Mouse (Mus musculus): ENCODE measurements at regions not wholly inside any gene's neighbourhood (a gene's known extent, or its start where the extent isn't known, plus 50 kb on each side); places are given as distances from the start of the nearest gene placed in this dataset.
A peak's percentile ranks its signal among the peaks of the same experiment; 100 is the strongest.

DNA sequence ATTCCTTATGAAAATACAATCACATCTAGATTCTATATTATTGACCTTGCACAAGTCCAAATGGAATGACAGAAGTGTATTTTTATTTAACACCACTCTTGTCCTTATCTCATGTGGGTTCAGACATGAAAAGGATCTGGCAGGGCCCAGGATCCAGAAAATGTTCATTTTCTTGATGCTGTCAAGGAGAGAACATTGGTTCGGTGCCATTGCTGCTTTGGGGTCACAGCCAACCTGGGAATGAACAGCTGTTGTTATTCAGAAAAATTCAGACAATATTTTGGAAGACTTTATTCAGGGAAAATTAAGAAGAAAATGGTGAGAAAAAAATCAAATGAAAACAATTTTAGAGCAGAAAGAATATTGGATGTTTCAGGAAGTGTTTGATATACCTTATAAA is 590.0 kb downstream of the Iqcm start:
- no peak for DNase-seq

DNA sequence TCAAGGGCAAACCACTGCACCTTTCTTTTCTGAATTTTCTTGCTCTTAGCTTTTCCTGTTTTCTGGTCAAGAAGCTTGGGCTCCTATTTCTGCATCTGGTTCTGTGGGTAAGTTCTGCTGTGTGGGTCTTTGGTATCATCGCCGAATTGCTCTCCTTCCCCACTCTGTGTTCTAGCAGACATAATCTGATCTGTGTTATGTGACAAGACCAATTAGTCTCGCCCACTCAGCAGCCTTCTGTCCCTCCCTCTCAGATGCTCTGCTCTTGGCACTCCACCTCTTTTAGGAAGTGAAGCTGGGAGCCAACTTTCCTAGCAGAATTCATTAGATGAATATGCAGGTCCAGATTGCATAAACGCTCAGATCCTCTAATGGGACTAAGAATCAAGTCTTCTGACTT is 603.5 kb downstream of the Iqcm start:
- no peak for DNase-seq

DNA sequence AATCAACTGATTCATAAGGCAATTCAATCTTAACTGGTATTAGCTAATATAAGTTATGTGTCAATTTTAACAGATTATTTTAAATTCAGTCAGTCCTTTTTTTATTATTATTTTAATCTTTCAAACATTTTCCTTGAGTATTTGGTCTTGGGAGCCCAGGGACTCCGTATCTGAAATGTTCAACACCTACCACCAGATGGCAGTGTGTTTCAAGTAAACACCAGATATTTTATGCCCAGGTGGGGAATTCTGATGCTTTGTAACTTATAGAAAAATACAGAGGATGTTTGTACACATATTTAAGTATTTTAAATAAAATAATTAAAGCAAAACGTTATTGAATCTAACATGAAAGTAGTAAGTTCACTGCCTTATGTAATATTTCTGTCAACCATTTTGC is 619.2 kb downstream of the Iqcm start:
- peak; percentile 9 to 18 for DNase-seq

DNA sequence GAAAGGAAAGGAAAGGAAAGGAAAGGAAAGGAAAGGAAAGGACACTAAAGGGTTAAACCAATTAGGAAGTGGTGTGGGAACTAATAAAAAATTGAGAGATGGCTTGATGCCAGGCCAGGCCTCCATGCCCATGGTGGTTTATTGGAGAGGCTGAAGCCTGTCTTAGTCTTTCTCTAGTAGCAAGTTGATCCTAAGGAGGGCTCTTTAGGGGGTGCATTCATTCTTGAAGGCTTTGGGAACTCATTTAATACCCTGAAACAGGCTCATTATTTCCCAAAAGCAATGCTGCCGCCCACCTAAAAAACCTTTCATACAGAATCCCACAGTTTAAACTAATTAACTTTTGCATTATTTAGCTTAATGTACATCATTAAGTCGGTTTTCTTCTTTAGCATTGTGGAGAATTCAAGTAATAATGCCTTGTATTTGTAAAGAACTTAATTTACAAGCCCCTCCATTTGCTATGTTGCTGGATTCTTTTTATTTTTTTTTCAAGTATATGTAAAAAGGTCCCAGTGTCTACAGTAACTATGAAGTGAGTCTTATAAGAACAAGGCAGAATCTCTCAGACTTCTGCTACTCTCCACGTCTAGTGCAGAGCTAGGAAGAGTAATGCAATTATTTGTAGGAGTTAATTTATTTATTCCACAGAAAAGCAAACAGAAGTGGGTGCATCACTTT is 624.3 kb downstream of the Iqcm start:
- DNase-seq: no peak

DNA sequence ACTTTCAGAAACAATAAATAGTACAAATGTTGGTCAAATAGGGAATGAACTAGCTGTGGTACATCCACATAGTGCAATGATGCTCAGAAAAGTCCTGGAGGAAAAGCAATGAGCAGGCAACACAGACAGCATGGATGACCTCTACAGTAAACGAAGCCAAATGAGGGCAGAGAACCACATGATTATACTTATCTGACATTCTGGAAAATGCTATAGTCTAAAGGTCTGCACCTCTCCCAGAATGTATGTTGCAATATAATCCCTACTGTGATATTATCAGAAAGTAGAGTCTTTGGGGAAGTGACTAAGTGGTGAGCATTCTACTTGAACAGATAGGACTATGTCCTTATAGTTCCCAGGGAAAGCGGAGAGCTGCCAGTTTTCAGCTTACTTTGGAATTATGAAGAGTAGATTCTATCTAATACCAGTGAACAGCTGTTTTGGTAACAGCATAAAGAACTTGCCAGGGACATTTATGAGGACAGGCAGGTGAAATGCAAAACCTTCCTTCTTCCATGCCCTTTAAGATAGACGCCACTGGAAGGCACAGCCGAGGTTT is 672.2 kb downstream of the Iqcm start:
- no peak for DNase-seq

DNA sequence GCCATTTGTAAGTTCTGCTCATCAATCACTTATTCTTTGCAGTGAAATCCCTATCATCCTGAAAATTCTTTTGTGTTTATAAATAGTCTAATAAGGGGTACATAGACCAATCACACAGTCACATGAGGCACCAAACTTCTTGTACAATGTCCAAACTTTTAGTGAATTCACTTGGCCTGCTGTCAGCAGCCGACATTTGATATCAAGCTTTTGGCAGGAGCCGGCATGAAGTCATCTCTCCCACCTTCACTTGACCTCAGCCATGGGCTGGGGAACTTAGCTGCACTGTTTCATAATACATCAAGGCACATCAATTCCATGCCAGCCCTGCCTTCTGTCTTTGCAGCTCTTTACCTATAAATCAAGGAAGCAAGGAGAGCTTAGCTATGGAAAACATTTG is 679.0 kb downstream of the Iqcm start:
- DNase-seq: no peak

DNA sequence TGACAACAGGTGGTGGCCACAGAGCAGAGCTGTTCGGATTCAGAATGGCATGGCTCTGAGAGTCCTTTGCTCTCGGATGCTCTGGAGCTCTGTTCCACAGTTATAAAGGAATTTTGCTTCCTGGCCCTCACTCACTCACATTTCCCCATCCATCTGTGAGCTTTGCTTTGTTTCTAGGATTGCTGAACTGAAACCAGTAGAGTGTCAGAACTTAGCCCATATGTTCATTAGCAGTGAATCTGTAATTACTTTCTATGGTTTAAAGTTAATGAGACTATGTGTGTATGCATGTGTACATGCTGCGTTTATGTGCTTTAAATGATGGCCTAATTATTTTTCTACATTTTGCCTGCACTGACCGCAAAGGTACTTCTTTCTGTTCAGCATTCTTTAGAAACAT is 688.7 kb downstream of the Iqcm start:
- no peak for DNase-seq

DNA sequence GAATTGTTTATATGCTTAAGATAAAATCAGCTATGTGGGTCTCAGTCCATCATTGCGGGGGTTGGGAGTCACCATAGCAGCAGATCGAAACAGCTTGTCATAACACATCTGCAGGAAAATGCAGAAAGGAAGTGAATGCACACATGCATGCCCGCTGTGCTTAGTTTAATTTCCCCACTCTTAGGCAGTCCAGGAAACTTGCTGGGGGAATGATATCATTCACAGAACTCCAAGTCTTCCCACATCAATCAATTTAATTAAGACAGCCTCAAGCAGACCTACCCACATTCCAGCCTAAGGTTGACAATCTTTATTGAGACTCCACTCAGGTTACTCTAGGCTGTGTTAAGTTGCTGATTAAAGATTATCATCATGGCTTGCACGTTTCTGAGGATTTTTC is 700.2 kb downstream of the Iqcm start:
- DNase-seq: no peak

DNA sequence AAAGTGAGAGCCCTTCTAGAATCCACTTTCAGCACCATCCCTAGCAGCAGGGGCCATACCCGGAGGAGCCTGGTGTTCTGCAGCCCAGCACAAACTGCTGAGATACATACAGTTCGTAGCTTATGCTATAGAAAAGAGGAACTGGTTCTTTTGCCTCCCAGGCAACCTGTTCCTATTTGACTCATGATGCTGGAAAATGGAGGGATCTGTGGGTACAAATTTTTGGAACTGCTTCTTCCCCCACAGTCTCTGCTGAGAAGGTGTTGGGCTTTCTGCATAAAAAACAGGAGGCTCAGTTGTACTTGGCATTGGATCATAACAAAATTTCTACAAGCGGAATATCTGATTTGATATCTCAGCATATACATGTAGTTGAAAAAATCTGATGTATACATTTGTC is 716.7 kb upstream of the Nr3c2 start:
- DNase-seq: no peak

DNA sequence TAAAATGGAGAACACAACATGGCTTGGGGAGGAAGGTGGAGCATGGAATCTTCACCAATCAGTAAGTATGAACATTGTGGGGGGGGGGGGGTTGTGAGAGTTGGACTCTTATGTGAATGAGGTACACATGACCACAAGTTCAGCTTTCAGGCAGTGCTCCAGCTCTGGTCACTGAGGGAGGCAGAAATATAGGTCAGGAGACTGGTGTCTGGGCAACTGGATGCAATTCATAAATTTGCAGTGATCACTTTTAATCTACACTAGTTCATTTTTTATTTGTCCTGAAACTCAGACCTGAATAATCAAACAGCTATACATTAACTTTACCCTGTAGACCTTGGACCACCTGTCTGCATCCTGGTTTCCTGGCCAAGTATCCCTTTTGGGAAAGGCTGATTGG is 715.4 kb upstream of the Nr3c2 start:
- DNase-seq: no peak

DNA sequence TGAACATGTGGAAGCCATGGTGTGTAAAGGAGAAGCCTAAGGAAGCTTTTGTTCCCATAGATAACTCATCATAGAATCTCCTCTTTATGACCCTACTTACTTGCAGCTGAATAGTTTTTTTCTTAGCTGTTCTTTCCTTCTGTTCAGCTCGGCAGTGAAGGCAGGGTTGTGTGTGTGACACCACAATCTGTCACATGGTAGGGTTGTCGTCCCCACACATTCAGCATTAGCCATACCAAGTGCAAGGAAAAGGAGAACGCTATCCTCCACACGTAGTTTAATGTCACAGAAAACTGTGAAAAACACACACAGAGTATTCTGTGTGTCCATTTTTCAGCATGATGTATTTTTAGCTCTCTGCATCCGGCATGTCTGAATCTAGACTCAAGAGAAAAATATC is 711.9 kb upstream of the Nr3c2 start:
- DNase-seq: no peak

DNA sequence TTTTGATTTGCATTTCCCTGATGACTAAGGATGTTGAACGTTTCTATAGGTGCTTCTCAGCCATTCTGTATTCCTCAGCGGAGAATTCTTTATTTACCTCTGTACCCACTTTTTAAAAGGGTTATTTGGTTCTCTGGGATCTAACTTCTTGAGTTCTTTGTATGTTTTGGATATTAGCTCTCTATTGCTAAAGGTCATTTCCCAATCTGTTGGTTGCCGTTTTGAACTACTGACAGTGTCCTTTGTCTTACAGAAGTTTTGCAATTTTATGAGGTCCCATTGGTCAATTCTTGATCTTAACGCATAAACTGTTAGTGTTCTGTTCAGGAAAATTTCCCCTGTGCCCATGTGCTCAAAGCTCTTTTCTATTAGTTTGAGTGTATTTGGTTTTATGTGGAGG is 687.4 kb upstream of the Nr3c2 start:
- no peak for DNase-seq

DNA sequence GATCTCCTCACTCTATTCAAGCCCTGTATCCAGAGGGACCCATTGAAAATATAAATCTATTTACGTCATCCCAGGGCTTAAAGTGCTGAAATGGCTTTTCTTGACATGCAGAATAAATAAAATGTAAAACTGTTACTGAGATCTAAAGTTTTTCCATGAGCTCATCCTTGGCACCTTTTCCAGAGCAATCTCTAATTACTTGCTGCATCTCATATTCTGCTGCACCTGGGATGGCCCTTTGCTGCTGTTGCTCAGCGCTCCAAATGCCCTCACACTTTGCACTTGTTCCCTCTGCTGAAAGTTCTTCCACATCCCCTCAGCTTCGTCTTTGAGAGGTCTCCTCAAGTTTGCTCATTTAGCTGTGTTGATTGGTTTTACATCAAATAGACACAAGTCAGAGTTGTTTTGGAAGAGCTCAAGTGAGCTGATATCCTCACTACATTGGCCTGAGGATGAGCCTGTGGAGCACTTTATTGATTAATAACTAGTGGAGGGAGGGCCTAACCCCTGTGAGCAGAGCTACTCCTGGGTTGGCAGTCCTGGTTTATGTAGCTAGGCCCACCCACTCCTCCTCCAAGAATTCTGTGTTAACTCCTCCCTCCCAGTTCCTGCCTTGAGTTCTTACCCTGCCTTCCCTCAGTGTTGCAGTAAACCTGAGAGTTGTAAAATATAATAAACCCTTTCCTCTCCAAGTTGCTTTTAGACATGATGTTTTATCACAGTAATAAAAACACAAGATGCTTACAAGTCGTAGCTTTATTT is 681.2 kb upstream of the Nr3c2 start:
- DNase-seq: no peak

DNA sequence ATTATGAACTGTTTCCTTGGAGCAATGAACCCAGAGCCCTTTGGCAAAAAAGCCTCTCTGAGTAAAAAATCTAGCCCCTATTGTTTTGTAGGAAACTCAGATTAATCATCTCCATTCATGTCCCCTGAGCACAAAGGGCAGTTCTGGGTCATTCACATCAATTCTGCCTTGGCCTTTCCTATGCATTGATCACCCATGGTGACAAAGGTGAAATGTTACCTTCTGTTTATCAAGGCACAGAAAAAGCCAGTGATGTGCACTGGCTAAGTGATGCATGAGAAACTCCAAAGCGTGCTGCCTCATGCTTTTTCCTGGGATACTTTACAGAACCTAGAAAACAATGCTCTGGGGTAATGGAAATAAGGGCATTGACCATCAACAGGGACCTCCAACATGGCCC is 668.4 kb upstream of the Nr3c2 start:
- no peak for DNase-seq

DNA sequence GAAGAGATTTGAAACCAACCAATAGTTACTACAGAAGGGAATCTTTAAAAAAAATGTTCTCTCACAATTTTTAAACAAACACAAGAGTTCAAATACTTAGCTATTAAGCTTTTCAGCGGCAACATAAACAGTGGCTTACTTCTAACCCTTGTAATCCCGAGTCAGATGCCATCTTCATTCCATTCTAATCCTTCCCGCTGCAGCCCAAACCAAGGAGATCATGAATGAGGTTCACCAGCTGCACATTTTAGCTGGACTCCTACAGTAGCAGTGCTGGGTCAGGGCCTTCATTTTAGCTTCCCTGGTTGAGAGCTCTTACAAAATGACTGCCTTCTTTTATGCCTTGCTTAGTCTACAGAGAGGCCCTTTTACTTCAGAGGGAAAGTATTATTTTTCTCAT is 650.0 kb upstream of the Nr3c2 start:
- DNase-seq: no peak

DNA sequence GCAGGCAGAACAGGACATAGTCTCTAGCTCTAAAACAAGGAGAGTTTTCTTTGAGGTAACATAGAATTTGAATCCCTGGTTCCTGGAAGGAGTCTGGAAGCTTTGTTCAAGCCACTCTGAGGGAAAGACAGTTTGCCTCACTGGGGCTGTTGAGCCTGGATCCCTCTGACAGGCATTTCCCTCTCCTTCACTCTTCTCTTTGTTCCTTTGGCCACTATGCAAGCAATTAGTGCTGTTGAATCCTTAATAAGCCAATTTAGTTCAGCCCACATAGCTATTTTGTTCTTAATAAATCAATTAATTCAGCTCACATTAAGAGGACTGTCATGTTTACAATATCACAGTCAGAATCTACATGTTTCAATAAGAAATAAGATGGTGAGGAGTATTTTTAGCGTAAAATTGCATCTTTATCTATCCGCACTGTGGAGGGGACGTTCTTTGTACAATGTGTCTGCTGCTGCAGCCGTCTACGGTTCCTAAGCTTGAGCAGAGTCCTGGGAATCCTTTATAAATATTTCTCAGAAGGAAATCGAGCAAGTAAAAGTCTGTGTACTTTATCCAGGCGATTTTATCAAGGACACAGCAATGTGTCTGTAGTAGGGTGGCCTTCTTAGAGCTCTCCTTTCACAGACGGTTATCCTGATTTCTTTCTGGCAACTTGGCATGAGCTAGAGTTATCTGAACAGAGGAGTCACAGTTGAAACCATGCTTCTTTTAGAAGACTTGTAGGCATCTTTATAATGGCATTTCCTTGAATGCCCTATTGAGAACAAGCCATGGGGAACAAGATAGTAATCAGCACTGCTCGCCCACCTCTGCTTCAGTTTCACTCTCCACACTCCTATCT is 646.9 kb upstream of the Nr3c2 start:
- no peak for DNase-seq

Data from kidney, postnatal 36 days (tissue).